Mouse (Mus musculus): ENCODE data around the gene Pparg. TPM values are rescaled to one million over a fixed set of nuclear protein-coding genes. Genes with fewer than 3 reads are reported as not detected.

Gene Pparg
- total and polyA plus RNA-seq, 3 experiments = not detected

- in situ Hi-C loops (cut with MboI; ENCODE audit: low pct_ligation_motif_present, low pct_unique_long_range_greater_than_20kb, low sequenced_read_pairs) = no loop called here
- Histone ChIP-seq H3K27ac (ENCODE audit: insufficient read depth, low read depth) (no peak overlapping the region), H3K4me1 (ENCODE audit: control insufficient read depth in 1 of 2, insufficient read depth in 2 of 2) (peaks cover 15 to 33% of the 10 kb centered on the region in 2 experiments), H3K36me3 (replicated peaks in 1 of 2; ENCODE audit: control insufficient read depth in 1 of 2, insufficient read depth in 1 of 2, low read length in 1 of 2) (no peaks in the 10 kb centered on the region), H3K27me3 (replicated peaks) (no peaks in the 10 kb centered on the region), H3K9me3 (replicated peaks; ENCODE audit: low read length) (no peaks in the 10 kb centered on the region), H3K9ac (ENCODE audit: insufficient read depth, low read depth) (no peak overlapping the region), H3K4me3 (replicated peaks in 1 of 3; ENCODE audit: low read depth in 2 of 3, low read length in 2 of 3, poor library complexity in 1 of 3) (no peak overlapping the region), H3K4me2 (ENCODE audit: insufficient read depth, low read depth, poor library complexity, severe bottlenecking) (no peak overlapping the region), H3K79me2 (replicated peaks; ENCODE audit: control insufficient read depth, extremely low read depth, insufficient read depth, poor library complexity, severe bottlenecking) (no peaks in the 10 kb centered on the region)
- DNase-seq (ENCODE audit: extremely low read depth) = no peak
- no peak for TF ChIP-seq JUND (conservative IDR thresholded peaks at IDR 0.05; ENCODE audit: low read depth, low read length)
- TF ChIP-seq POLR2AphosphoS2 (IDR thresholded peaks at IDR 0.05; ENCODE audit: low read depth, low read length) = no peak
- TF ChIP-seq PAX5 (IDR thresholded peaks at IDR 0.05; ENCODE audit: low read length) = no peak
- TF ChIP-seq ZNF384 (IDR thresholded peaks at IDR 0.05; ENCODE audit: low read depth, low read length) = no peak
- TF ChIP-seq HCFC1 (IDR thresholded peaks at IDR 0.05; ENCODE audit: low read depth, low read length) = no peak
- TF ChIP-seq MYC (IDR thresholded peaks at IDR 0.05; ENCODE audit: low read depth, low read length) = no peak
- TF ChIP-seq E2F4 (IDR thresholded peaks at IDR 0.05; ENCODE audit: insufficient replicate concordance, low read depth, low read length) = no peak
- TF ChIP-seq CTCF (conservative IDR thresholded peaks at IDR 0.05 in 1 of 2, IDR thresholded peaks at IDR 0.05 in 1 of 2; ENCODE audit: low read depth in 2 of 2, low read length in 2 of 2) = no peak
- no peak for TF ChIP-seq EP300 (IDR thresholded peaks at IDR 0.05; ENCODE audit: low read length)
- dilution Hi-C loops (cut with MboI; ENCODE audit: extremely low pct_ligation_motif_present, extremely low pct_unique_long_range_greater_than_20kb, low sequenced_read_pairs) = no loop called here
Observed at GRCm38 (mm10) chr6:115481018-115481354, 120.2 kb downstream of the Pparg start.

GRCm38 (mm10) chr6:115481603-115482002 is 120.9 kb downstream of the Pparg start:
- dilution Hi-C loops (cut with MboI; ENCODE audit: extremely low pct_ligation_motif_present, extremely low pct_unique_long_range_greater_than_20kb, low sequenced_read_pairs) (no loop called here), in situ Hi-C loops (cut with MboI; ENCODE audit: low pct_ligation_motif_present, low pct_unique_long_range_greater_than_20kb, low sequenced_read_pairs) (no loop called here)
- Histone ChIP-seq H3K79me2 (replicated peaks; ENCODE audit: control insufficient read depth, extremely low read depth, insufficient read depth, poor library complexity, severe bottlenecking) (no peaks in the 10 kb centered on the region), H3K9ac (ENCODE audit: insufficient read depth, low read depth) (no peak overlapping the region), H3K9me3 (replicated peaks; ENCODE audit: low read length) (no peaks in the 10 kb centered on the region), H3K4me1 (ENCODE audit: control insufficient read depth in 1 of 2, insufficient read depth in 2 of 2) (peaks cover 15 to 32% of the 10 kb centered on the region in 2 experiments), H3K36me3 (replicated peaks in 1 of 2; ENCODE audit: control insufficient read depth in 1 of 2, insufficient read depth in 1 of 2, low read length in 1 of 2) (no peaks in the 10 kb centered on the region), H3K4me3 (replicated peaks in 1 of 3; ENCODE audit: low read depth in 2 of 3, low read length in 2 of 3, poor library complexity in 1 of 3) (no peak overlapping the region), H3K4me2 (ENCODE audit: insufficient read depth, low read depth, poor library complexity, severe bottlenecking) (no peak overlapping the region), H3K27ac (ENCODE audit: insufficient read depth, low read depth) (no peak overlapping the region), H3K27me3 (replicated peaks) (peaks cover under 1% of the 10 kb centered on the region)
- DNase-seq (ENCODE audit: extremely low read depth) = no peak
- TF ChIP-seq USF2 (conservative IDR thresholded peaks at IDR 0.05; ENCODE audit: low read depth, low read length) (no peak), MEF2A (IDR thresholded peaks at IDR 0.05; ENCODE audit: borderline replicate concordance, low read depth, low read length) (no peak), TCF12 (IDR thresholded peaks at IDR 0.05; ENCODE audit: low read depth, low read length) (no peak), CHD2 (IDR thresholded peaks at IDR 0.05; ENCODE audit: low read length) (no peak), ELF1 (IDR thresholded peaks at IDR 0.05; ENCODE audit: low read depth, low read length) (no peak), USF1 (IDR thresholded peaks at IDR 0.05; ENCODE audit: low read depth, low read length) (no peak), HCFC1 (IDR thresholded peaks at IDR 0.05; ENCODE audit: low read depth, low read length) (no peak), SMC3 (IDR thresholded peaks at IDR 0.05; ENCODE audit: low read depth, low read length) (no peak), CHD1 (IDR thresholded peaks at IDR 0.05; ENCODE audit: low read depth, low read length) (no peak), GABPA (IDR thresholded peaks at IDR 0.05; ENCODE audit: insufficient replicate concordance, low read depth, low read length) (no peak), MYC (IDR thresholded peaks at IDR 0.05; ENCODE audit: low read depth, low read length) (no peak), TBP (conservative IDR thresholded peaks at IDR 0.05; ENCODE audit: low read depth, low read length) (no peak), ETS1 (conservative IDR thresholded peaks at IDR 0.05; ENCODE audit: low read depth, low read length) (no peak), KAT2A (IDR thresholded peaks at IDR 0.05; ENCODE audit: insufficient replicate concordance, low read length) (no peak)
